Mouse (Mus musculus): ENCODE measurements around the gene Spred1. TPM values are rescaled to one million over a fixed set of nuclear protein-coding genes. Genes with fewer than 3 reads are reported as not detected.

The Spred1 gene
- polyA plus RNA-seq, 1 experiment = 0.75 TPM

- no peaks in the 10 kb centered on the region for H3K27me3 ChIP-seq (replicated peaks)
- peaks cover 60% of the 10 kb centered on the region for H3K36me3 ChIP-seq (replicated peaks; ENCODE audit: low read length)
- H3K4me3 ChIP-seq (replicated peaks) = no peak overlapping the region
- H3K4me1 ChIP-seq = peaks cover 33% of the 10 kb centered on the region
- TF ChIP-seq FLI1 (IDR thresholded peaks at IDR 0.05; ENCODE audit: low read length) = no peak
- no peak for TF ChIP-seq GATA1 (IDR thresholded peaks at IDR 0.05; ENCODE audit: borderline replicate concordance, low read length)
- no peaks in the 10 kb centered on the region for H3K9me3 ChIP-seq
Observed at GRCm38 (mm10) chr2:117172981-117173380, 51.8 kb downstream of the Spred1 start.

GRCm38 (mm10) chr2:117176066-117176465 lies 54.9 kb downstream of the Spred1 start:
- H3K27me3 ChIP-seq (replicated peaks) = no peaks in the 10 kb centered on the region
- peaks cover 74% of the 10 kb centered on the region for H3K36me3 ChIP-seq (replicated peaks; ENCODE audit: low read length)
- TF ChIP-seq GATA1 (IDR thresholded peaks at IDR 0.05; ENCODE audit: borderline replicate concordance, low read length) = no peak
- TF ChIP-seq FLI1 (IDR thresholded peaks at IDR 0.05; ENCODE audit: low read length) = no peak
- no peak overlapping the region for H3K4me3 ChIP-seq (replicated peaks)
- H3K9me3 ChIP-seq = no peaks in the 10 kb centered on the region
- peaks cover 22% of the 10 kb centered on the region for H3K4me1 ChIP-seq

- H3K4me1 ChIP-seq = peaks cover 19% of the 10 kb centered on the region
- no peak overlapping the region for H3K4me3 ChIP-seq (replicated peaks)
- no peak for TF ChIP-seq GATA1 (IDR thresholded peaks at IDR 0.05; ENCODE audit: borderline replicate concordance, low read length)
- TF ChIP-seq FLI1 (IDR thresholded peaks at IDR 0.05; ENCODE audit: low read length) = no peak
- no peaks in the 10 kb centered on the region for H3K27me3 ChIP-seq (replicated peaks)
- H3K9me3 ChIP-seq = no peaks in the 10 kb centered on the region
- peaks cover 73% of the 10 kb centered on the region for H3K36me3 ChIP-seq (replicated peaks; ENCODE audit: low read length)
Observed at GRCm38 (mm10) chr2:117176937-117177336, 55.8 kb downstream of the Spred1 start.

- Histone ChIP-seq H3K9me3 (no peaks in the 10 kb centered on the region), H3K4me1 (peaks cover 7% of the 10 kb centered on the region; the same call in 1 of the 2 replicates)
Observed at GRCm38 (mm10) chr2:117180250-117180885, 59.2 kb downstream of the Spred1 start.

DNA sequence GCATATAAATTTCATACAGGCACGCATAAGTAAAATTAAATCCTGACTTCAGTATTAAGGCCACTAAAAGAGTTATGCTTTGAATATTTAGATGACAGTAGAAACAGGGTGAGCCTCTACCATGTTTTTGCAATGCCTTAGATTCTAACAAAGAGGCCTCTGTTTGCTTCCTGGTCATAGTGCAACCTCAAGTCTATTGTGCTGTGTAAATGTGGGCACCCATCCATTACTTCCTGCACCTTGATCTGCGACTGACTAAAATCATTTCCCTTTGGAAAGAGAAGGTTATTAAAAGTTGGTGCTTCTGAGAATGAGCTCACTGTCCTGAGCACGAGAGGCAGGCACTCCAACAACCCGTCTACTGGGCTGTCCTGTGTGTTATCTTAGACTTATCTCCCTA lies 64.4 kb downstream of the Spred1 start:
- TF ChIP-seq GATA1 (IDR thresholded peaks at IDR 0.05; ENCODE audit: borderline replicate concordance, low read length) = no peak
- TF ChIP-seq FLI1 (IDR thresholded peaks at IDR 0.05; ENCODE audit: low read length) = no peak
- H3K4me1 ChIP-seq = 0 out of 2 replicates have a peak, but pooled peaks cover 4% of the 10 kb centered on the region
- peaks cover 67% of the 10 kb centered on the region for H3K36me3 ChIP-seq (replicated peaks; ENCODE audit: low read length)
- no peaks in the 10 kb centered on the region for H3K27me3 ChIP-seq (replicated peaks)
- no peak overlapping the region for H3K4me3 ChIP-seq (replicated peaks)
- H3K9me3 ChIP-seq = no peaks in the 10 kb centered on the region

More at GRCm38 (mm10) chr2:117180250-117180885, 59.2 kb downstream of the Spred1 start:
- no peak for TF ChIP-seq FLI1 (IDR thresholded peaks at IDR 0.05; ENCODE audit: low read length)
- TF ChIP-seq GATA1 (IDR thresholded peaks at IDR 0.05; ENCODE audit: borderline replicate concordance, low read length) = no peak
- Histone ChIP-seq H3K27me3 (replicated peaks) (no peaks in the 10 kb centered on the region), H3K4me3 (replicated peaks) (no peak overlapping the region), H3K36me3 (replicated peaks; ENCODE audit: low read length) (peaks cover 85% of the 10 kb centered on the region)

GRCm38 (mm10) chr2:117190915-117191314 lies 69.7 kb downstream of the Spred1 start:
- Histone ChIP-seq H3K4me3 (replicated peaks) (no peak overlapping the region), H3K4me1 (peaks cover 21% of the 10 kb centered on the region), H3K9me3 (no peaks in the 10 kb centered on the region), H3K27me3 (replicated peaks) (no peaks in the 10 kb centered on the region), H3K36me3 (replicated peaks; ENCODE audit: low read length) (peaks cover 19% of the 10 kb centered on the region)
- no peak for TF ChIP-seq FLI1 (IDR thresholded peaks at IDR 0.05; ENCODE audit: low read length)
- no peak for TF ChIP-seq GATA1 (IDR thresholded peaks at IDR 0.05; ENCODE audit: borderline replicate concordance, low read length)

DNA sequence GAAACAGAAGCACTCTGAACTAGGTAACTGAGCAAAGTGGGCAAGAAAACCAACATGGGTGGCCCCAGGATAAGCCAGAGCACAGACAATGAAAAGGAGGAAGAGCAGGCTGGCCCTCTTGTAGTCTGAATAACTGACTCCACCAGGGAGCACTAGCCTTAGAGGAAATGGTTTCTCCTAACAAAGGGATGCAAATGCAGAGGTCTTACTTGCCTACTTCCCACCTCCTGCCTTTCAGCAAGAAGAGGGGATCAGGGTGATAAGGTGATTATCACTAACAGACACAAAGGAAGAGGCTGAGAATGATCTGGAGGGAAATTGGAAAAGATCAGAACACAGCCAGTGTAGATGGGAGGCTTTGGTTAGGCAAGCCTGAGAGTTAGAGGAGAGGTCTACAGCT lies 73.1 kb downstream of the Spred1 start:
- no peak overlapping the region for H3K4me3 ChIP-seq (replicated peaks)
- peaks cover 22% of the 10 kb centered on the region for H3K4me1 ChIP-seq
- TF ChIP-seq FLI1 (IDR thresholded peaks at IDR 0.05; ENCODE audit: low read length) = no peak
- TF ChIP-seq GATA1 (IDR thresholded peaks at IDR 0.05; ENCODE audit: borderline replicate concordance, low read length) = no peak
- H3K36me3 ChIP-seq (replicated peaks; ENCODE audit: low read length) = no peaks in the 10 kb centered on the region
- no peaks in the 10 kb centered on the region for H3K9me3 ChIP-seq
- peaks cover 5% of the 10 kb centered on the region for H3K27me3 ChIP-seq (replicated peaks)

- TF ChIP-seq FLI1 (IDR thresholded peaks at IDR 0.05; ENCODE audit: low read length) = no peak
- no peak for TF ChIP-seq GATA1 (IDR thresholded peaks at IDR 0.05; ENCODE audit: borderline replicate concordance, low read length)
Observed at GRCm38 (mm10) chr2:117195151-117195550, 74.0 kb downstream of the Spred1 start.

GRCm38 (mm10) chr2:117195578-117195977 lies 74.4 kb downstream of the Spred1 start:
- Histone ChIP-seq H3K4me1 (peaks cover 22% of the 10 kb centered on the region), H3K36me3 (replicated peaks; ENCODE audit: low read length) (no peaks in the 10 kb centered on the region), H3K4me3 (replicated peaks) (peak overlapping the region; percentile 16), H3K9me3 (no peaks in the 10 kb centered on the region), H3K27me3 (replicated peaks) (peaks cover 7% of the 10 kb centered on the region)
- TF ChIP-seq FLI1 (IDR thresholded peaks at IDR 0.05; ENCODE audit: low read length) (no peak), GATA1 (IDR thresholded peaks at IDR 0.05; ENCODE audit: borderline replicate concordance, low read length) (no peak)

More at GRCm38 (mm10) chr2:117195151-117195550, 74.0 kb downstream of the Spred1 start:
- H3K27me3 ChIP-seq (replicated peaks) = peaks cover 7% of the 10 kb centered on the region
- H3K9me3 ChIP-seq = no peaks in the 10 kb centered on the region
- H3K4me3 ChIP-seq (replicated peaks) = peak overlapping the region; percentile 25
- no peaks in the 10 kb centered on the region for H3K36me3 ChIP-seq (replicated peaks; ENCODE audit: low read length)
- peaks cover 22% of the 10 kb centered on the region for H3K4me1 ChIP-seq

DNA sequence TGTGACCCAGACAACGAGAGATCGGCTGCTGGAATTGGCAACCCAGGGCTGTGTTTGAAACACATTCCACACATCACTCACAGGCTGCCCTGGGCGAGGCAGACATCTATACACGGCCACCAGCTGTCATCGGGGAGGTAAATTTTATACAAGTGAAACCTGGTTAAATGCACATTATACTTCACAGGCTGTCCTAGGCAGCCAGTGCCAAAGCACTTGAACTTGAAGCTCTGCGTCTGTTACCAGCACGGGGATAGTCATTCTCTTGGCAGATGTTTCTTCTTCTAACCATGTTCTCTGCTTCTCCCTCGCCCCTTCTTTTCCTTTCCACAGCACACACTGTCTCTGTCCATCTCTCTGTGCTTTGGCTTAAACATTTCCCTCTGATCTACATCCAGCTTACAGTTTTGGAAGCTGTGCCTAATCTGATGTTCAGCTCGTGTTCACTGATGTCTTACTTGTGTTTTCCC lies 79.7 kb downstream of the Spred1 start:
- TF ChIP-seq FLI1 (IDR thresholded peaks at IDR 0.05; ENCODE audit: low read length) (no peak), GATA1 (IDR thresholded peaks at IDR 0.05; ENCODE audit: borderline replicate concordance, low read length) (no peak)
- Histone ChIP-seq H3K36me3 (replicated peaks; ENCODE audit: low read length) (no peaks in the 10 kb centered on the region), H3K4me3 (replicated peaks) (no peak overlapping the region), H3K27me3 (replicated peaks) (peaks cover 17% of the 10 kb centered on the region), H3K9me3 (no peaks in the 10 kb centered on the region), H3K4me1 (peaks cover 3% of the 10 kb centered on the region)
